Mouse (Mus musculus) cerebellum, adult 9-10 months (tissue): ENCODE data around the gene Nlrp1b.

Source experiments
- DNase-seq: peaks from one replicate; pipeline ENCODE4 v3.0.0; 2022

Nlrp1b gene

GRCm38 (mm10) chr11:71230684-71231480, at the start of gene Nlrp1b:
Gene Nlrp1b (minus strand): TSS chr11:71230733.
- DNase-seq: no peak

- DNase-seq: no peak
These were observed 30.5 kb upstream of the Nlrp1b start for GRCm38 (mm10) chr11:71261036-71261435.

- no peak for DNase-seq
These were observed 20.8 kb upstream of the Nlrp1b start for GRCm38 (mm10) chr11:71251333-71251732.

- DNase-seq: no peak
These were observed 5.9 kb downstream of the Nlrp1b start for GRCm38 (mm10) chr11:71224614-71225013.

GRCm38 (mm10) chr11:71202703-71203102, 27.8 kb downstream of the Nlrp1b start:
- no peak for DNase-seq

GRCm38 (mm10) chr11:71199349-71199748, 31.2 kb downstream of the Nlrp1b start:
- DNase-seq: no peak

- DNase-seq: no peak
These were observed 60.9 kb downstream of the Nlrp1b start for GRCm38 (mm10) chr11:71169633-71170032.

- DNase-seq: no peak
These were observed 66.4 kb downstream of the Nlrp1b start for GRCm38 (mm10) chr11:71164139-71164538.

GRCm38 (mm10) chr11:71159439-71160136, 70.9 kb downstream of the Nlrp1b start:
- DNase-seq: no peak

- no peak for DNase-seq
These were observed 75.3 kb downstream of the Nlrp1b start for GRCm38 (mm10) chr11:71155272-71155671.

GRCm38 (mm10) chr11:71144661-71145060, 85.9 kb downstream of the Nlrp1b start, which contains the start of gene Nlrp1a:
Gene Nlrp1a (minus strand): TSS chr11:71144704.
- DNase-seq: no peak

- no peak for DNase-seq
These were observed 88.5 kb downstream of the Nlrp1b start for GRCm38 (mm10) chr11:71142031-71142430.

- DNase-seq: no peak
These were observed 123.4 kb downstream of the Nlrp1b start for GRCm38 (mm10) chr11:71107128-71107527.

- DNase-seq: no peak
These were observed 124.1 kb downstream of the Nlrp1b start for GRCm38 (mm10) chr11:71106261-71107021.

GRCm38 (mm10) chr11:71103931-71104330, 126.6 kb downstream of the Nlrp1b start:
- no peak for DNase-seq
